In the genomic region with DNA sequence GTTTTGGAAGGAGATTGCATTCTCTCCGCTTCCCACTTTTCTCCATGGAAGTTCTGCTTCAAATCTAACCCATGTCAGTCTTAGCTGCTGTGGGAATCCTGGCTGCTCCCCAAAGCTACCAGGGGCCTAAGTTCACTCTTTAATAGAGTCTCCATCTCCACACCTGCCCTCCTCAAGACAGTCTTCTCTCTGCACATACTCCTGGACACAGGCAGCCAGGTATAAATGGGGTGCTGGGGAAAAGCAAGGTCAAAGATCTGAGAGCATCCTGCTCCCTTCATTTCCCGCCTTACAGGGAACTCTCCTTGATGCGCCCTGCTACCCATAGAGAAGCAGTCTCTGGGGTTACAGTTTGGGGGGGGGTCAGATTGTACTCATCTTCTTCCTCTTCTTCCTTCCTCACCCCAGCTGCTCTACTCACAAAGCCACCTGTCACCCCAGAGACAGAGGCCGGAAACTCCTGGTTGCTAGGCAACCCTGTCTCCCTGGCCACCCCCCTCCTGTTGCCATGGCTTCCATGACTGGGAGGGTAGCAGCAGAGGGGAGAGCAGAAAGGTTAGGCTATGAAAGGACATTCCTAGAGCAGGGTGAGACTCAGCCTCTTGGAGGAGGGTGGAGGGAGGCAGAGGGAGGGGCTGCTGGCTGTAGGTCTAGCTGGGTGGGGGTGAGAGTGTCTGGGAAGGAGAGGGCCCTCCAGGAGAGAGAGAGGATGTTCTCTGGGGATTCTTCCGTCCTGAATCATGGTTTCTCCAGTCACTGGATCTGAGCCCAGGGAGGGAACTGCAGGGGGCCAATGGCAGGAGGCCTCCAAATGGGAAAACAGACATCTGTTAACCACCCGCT, we compare ENCODE assay signal across 9 mouse cellular contexts. TPM values are rescaled to one million over a fixed set of nuclear protein-coding genes. Genes with fewer than 3 reads are reported as not detected.
A peak's percentile ranks its signal among the peaks of the same experiment; 100 is the strongest.
DNase-seq lines count a peak whose midpoint lies in the region; ATAC-seq and TF ChIP-seq lines count a peak whose summit lies in the region.
"Had no signal": no experiment of that assay in that cellular context is flagged by ENCODE, and none has a peak within 500 bp of the region (broad histone marks: within the 10 kb centered on the region; RNA-seq: fewer than 3 reads in every experiment).

No protein-coding gene starts in this region.

- H3K4me2 ChIP-seq in liver, postnatal 0 days (ENCODE audit: low read depth, low read length): no peak overlapping the region
- peak overlapping the region; percentile 47 for H3K4me2 ChIP-seq in forebrain, embryonic 12.5 days
- H3K4me2 ChIP-seq: lung, embryonic 15.5 days had no signal

- no peak for ATAC-seq in liver, postnatal 0 days
- peak; percentile 69 for ATAC-seq in activated CD4-positive, CD25-positive, alpha-beta regulatory T cell, adult 4 months
- ATAC-seq in forebrain, embryonic 12.5 days (ENCODE audit: low FRiP score): peak; percentile 79

- no peak overlapping the region for H3K27ac ChIP-seq in liver, postnatal 0 days (ENCODE audit: low read depth)
- H3K27ac ChIP-seq in forebrain, embryonic 12.5 days: peak overlapping the region; percentile 77
- peak overlapping the region; percentile 84 for H3K27ac ChIP-seq in midbrain, embryonic 10.5 days (replicated peaks)
- H3K27ac ChIP-seq: lung, embryonic 15.5 days had no signal

- H3K4me1 ChIP-seq in liver, postnatal 0 days (ENCODE audit: insufficient read depth): peaks cover 17% of the 10 kb centered on the region
- H3K4me1 ChIP-seq in forebrain, embryonic 12.5 days: peaks cover 77% of the 10 kb centered on the region
- H3K4me1 ChIP-seq in midbrain, embryonic 10.5 days: peaks cover 70% of the 10 kb centered on the region

- no peaks in the 10 kb centered on the region for H3K9me3 ChIP-seq in liver, postnatal 0 days (ENCODE audit: low read length)
- no peaks in the 10 kb centered on the region for H3K9me3 ChIP-seq in forebrain, embryonic 12.5 days
- H3K9me3 ChIP-seq in midbrain, embryonic 10.5 days (replicated peaks): no peaks in the 10 kb centered on the region
- H3K9me3 ChIP-seq: lung, embryonic 15.5 days had no signal

- no peak overlapping the region for H3K9ac ChIP-seq in liver, postnatal 0 days (replicated peaks)
- 0 out of 2 replicates have a peak overlapping the region, but pooled peaks have one; percentile 12 for H3K9ac ChIP-seq in forebrain, embryonic 12.5 days
- H3K9ac ChIP-seq: lung, embryonic 15.5 days had no signal

- TF ChIP-seq EP300 in liver, postnatal 0 days (IDR thresholded peaks at IDR 0.05; ENCODE audit: low read depth): no peak

- H3K4me3 ChIP-seq in liver, postnatal 0 days (ENCODE audit: low read depth, low read length): no peak overlapping the region
- 0 out of 2 replicates have a peak overlapping the region, but pooled peaks have one; percentile 10 for H3K4me3 ChIP-seq in forebrain, embryonic 12.5 days (replicated peaks)
- peak overlapping the region; percentile 34 for H3K4me3 ChIP-seq in midbrain, embryonic 10.5 days
- H3K4me3 ChIP-seq: lung, embryonic 15.5 days had no signal

- TF ChIP-seq CTCF in liver, postnatal 0 days (IDR thresholded peaks at IDR 0.05; ENCODE audit: low read depth): no peak

- H3K27me3 ChIP-seq in liver, postnatal 0 days (ENCODE audit: insufficient read depth, low read length): peaks cover 97% of the 10 kb centered on the region
- peaks cover 89% of the 10 kb centered on the region for H3K27me3 ChIP-seq in forebrain, embryonic 12.5 days
- H3K27me3 ChIP-seq in midbrain, embryonic 10.5 days (ENCODE audit: low read depth, poor library complexity, severe bottlenecking): peaks cover 100% of the 10 kb centered on the region

- WGBS in liver, postnatal 0 days (ENCODE audit: insufficient replicate concordance): 33% methylated on average over 6 of the region's 6 CpGs
- WGBS in forebrain, embryonic 12.5 days: 20% methylated on average over 6 of the region's 6 CpGs
- WGBS in midbrain, embryonic 10.5 days: 22% methylated on average over 6 of the region's 6 CpGs

- no peaks in the 10 kb centered on the region for H3K36me3 ChIP-seq in liver, postnatal 0 days (replicated peaks; ENCODE audit: insufficient read depth, low read length)
- no peaks in the 10 kb centered on the region for H3K36me3 ChIP-seq in forebrain, embryonic 12.5 days (replicated peaks)
- no peaks in the 10 kb centered on the region for H3K36me3 ChIP-seq in midbrain, embryonic 10.5 days
- H3K36me3 ChIP-seq: lung, embryonic 15.5 days had no signal

- peak; percentile 8 for DNase-seq in liver, postnatal 0 days
- no peak for DNase-seq in liver
- DNase-seq in midbrain, embryonic 10.5 days (ENCODE audit: low spot score): peak; percentile 84
- DNase-seq in thymus, postnatal 14 days: peak; percentile 83
- DNase-seq in kidney, adult 8-10 months: no peak
- DNase-seq in urinary bladder, adult 18-20 months (ENCODE audit: low spot score in 2 of 2): no peak

RNA-seq across cellular contexts. Expression of a gene that starts 5.6 kb away (rescaled TPM):
- 1.9 and 2.0 TPM in 2 replicates for polyA plus RNA-seq in liver, postnatal 0 days (2015; fragmentation: Nextera tagmentation; extraction: Ambion mirVana)
- 1 to 10 TPM; 3.4 to 4.5 TPM for polyA plus RNA-seq in activated CD4-positive, CD25-positive, alpha-beta regulatory T cell, adult 4 months (2017; shearing (Covaris generic))
- polyA plus RNA-seq in forebrain, embryonic 12.5 days (2016; fragmentation: Nextera tagmentation; extraction: Ambion mirVana): 23.1 and 25.4 TPM in 2 replicates
- 4.7 and 8.9 TPM in 2 replicates for polyA plus RNA-seq in midbrain, embryonic 10.5 days (2016; fragmentation: Nextera tagmentation; extraction: Ambion mirVana)

RNA-seq across cellular contexts. Expression of a gene that starts 6.7 kb away (rescaled TPM):
- polyA plus RNA-seq in liver, postnatal 0 days (2015; fragmentation: Nextera tagmentation; extraction: Ambion mirVana): 8.6 and 8.8 TPM in 2 replicates
- polyA plus RNA-seq in activated CD4-positive, CD25-positive, alpha-beta regulatory T cell, adult 4 months (2017; shearing (Covaris generic)): 1 to 10 TPM; 5.6 to 6.9 TPM
- polyA plus RNA-seq in forebrain, embryonic 12.5 days (2016; fragmentation: Nextera tagmentation; extraction: Ambion mirVana): 23.5 and 24.5 TPM in 2 replicates
- 24.6 and 25.0 TPM in 2 replicates for polyA plus RNA-seq in midbrain, embryonic 10.5 days (2016; fragmentation: Nextera tagmentation; extraction: Ambion mirVana)

RNA-seq across cellular contexts. Expression of a gene that starts 17.2 kb away (rescaled TPM):
- 52.4 and 53.8 TPM in 2 replicates for polyA plus RNA-seq in liver, postnatal 0 days (2015; fragmentation: Nextera tagmentation; extraction: Ambion mirVana)
- 10 to 100 TPM; 40.7 to 52.4 TPM for polyA plus RNA-seq in activated CD4-positive, CD25-positive, alpha-beta regulatory T cell, adult 4 months (2017; shearing (Covaris generic))
- 226 TPM in 2 replicates for polyA plus RNA-seq in forebrain, embryonic 12.5 days (2016; fragmentation: Nextera tagmentation; extraction: Ambion mirVana)
- 239 and 249 TPM in 2 replicates for polyA plus RNA-seq in midbrain, embryonic 10.5 days (2016; fragmentation: Nextera tagmentation; extraction: Ambion mirVana)

RNA-seq across cellular contexts. Expression of a gene that starts 17.2 kb away (rescaled TPM):
- polyA plus RNA-seq in liver, postnatal 0 days (2015; fragmentation: Nextera tagmentation; extraction: Ambion mirVana): 2.9 and 3.5 TPM in 2 replicates
- polyA plus RNA-seq in activated CD4-positive, CD25-positive, alpha-beta regulatory T cell, adult 4 months (2017; shearing (Covaris generic)): 10 to 100 TPM; 19.7 to 30.4 TPM
- polyA plus RNA-seq in forebrain, embryonic 12.5 days (2016; fragmentation: Nextera tagmentation; extraction: Ambion mirVana): 2.5 and 2.9 TPM in 2 replicates
- 5.2 and 5.6 TPM in 2 replicates for polyA plus RNA-seq in midbrain, embryonic 10.5 days (2016; fragmentation: Nextera tagmentation; extraction: Ambion mirVana)

RNA-seq across cellular contexts. Expression of a gene that starts 19.6 kb away (rescaled TPM):
- 3.4 and 3.9 TPM in 2 replicates for polyA plus RNA-seq in liver, postnatal 0 days (2015; fragmentation: Nextera tagmentation; extraction: Ambion mirVana)
- 1 to 10 TPM; 3.9 to 7.1 TPM for polyA plus RNA-seq in activated CD4-positive, CD25-positive, alpha-beta regulatory T cell, adult 4 months (2017; shearing (Covaris generic))
- polyA plus RNA-seq in forebrain, embryonic 12.5 days (2016; fragmentation: Nextera tagmentation; extraction: Ambion mirVana): 8.8 and 9.3 TPM in 2 replicates
- 9.1 and 10.1 TPM in 2 replicates for polyA plus RNA-seq in midbrain, embryonic 10.5 days (2016; fragmentation: Nextera tagmentation; extraction: Ambion mirVana)

Comparison
In these comparisons a context has a peak if more than half of its experiments do, and no peak if none do; other contexts are left out.
1. DNase-seq: peak in liver, postnatal 0 days (single experiment), midbrain, embryonic 10.5 days (single experiment) and thymus, postnatal 14 days (single experiment); none in liver (single experiment), kidney, adult 8-10 months (0 of 2) and urinary bladder, adult 18-20 months (0 of 2).